Mouse (Mus musculus): Measurements from ENCODE around the gene Cct7. TPM values are rescaled to one million over a fixed set of nuclear protein-coding genes. Genes with fewer than 3 reads are reported as not detected.
A peak's percentile ranks its signal among the peaks of the same experiment; 100 is the strongest.

Cct7 gene
- polyA plus RNA-seq, 1 experiment from 2014 or later = 592 TPM

- peak overlapping the region; percentile 69 for H3K4me2 ChIP-seq
- no peaks in the 10 kb centered on the region for H3K9me3 ChIP-seq
- WGBS = under 1% methylated on average over 88 of the region's 88 CpGs
- H3K9ac ChIP-seq = peak overlapping the region; percentile 43
- H3K27ac ChIP-seq (replicated peaks) = no peak overlapping the region
- H3K4me1 ChIP-seq (replicated peaks) = peaks cover 31% of the 10 kb centered on the region
- H3K4me3 ChIP-seq = peak overlapping the region; percentile 37
- H3K36me3 ChIP-seq = no peaks in the 10 kb centered on the region
- no peak for ATAC-seq (ENCODE audit: low read depth)
- H3K27me3 ChIP-seq = peaks cover 95% of the 10 kb centered on the region
These were observed 60.2 kb downstream of the Cct7 start for GRCm38 (mm10) chr6:85511286-85512055.

GRCm38 (mm10) chr6:85512056-85512440 is 60.7 kb downstream of the Cct7 start:
- Histone ChIP-seq H3K36me3 (no peaks in the 10 kb centered on the region), H3K9me3 (no peaks in the 10 kb centered on the region), H3K4me1 (replicated peaks) (peaks cover 31% of the 10 kb centered on the region), H3K9ac (peak overlapping the region; percentile 43), H3K27me3 (peaks cover 97% of the 10 kb centered on the region), H3K4me3 (peak overlapping the region; percentile 37), H3K27ac (replicated peaks) (no peak overlapping the region), H3K4me2 (peak overlapping the region; percentile 69)
- ATAC-seq (ENCODE audit: low read depth) = no peak
- under 1% methylated on average over 36 of the region's 36 CpGs for WGBS

GRCm38 (mm10) chr6:85512577-85513530 is 61.5 kb downstream of the Cct7 start:
- peaks cover 31% of the 10 kb centered on the region for H3K4me1 ChIP-seq (replicated peaks)
- no peaks in the 10 kb centered on the region for H3K36me3 ChIP-seq
- no peak overlapping the region for H3K27ac ChIP-seq (replicated peaks)
- H3K4me2 ChIP-seq = peak overlapping the region; percentile 69
- under 1% methylated on average over 90 of the region's 90 CpGs for WGBS
- ATAC-seq (ENCODE audit: low read depth) = peak; percentile 36
- no peaks in the 10 kb centered on the region for H3K9me3 ChIP-seq
- H3K27me3 ChIP-seq = peaks cover 92% of the 10 kb centered on the region
- H3K9ac ChIP-seq = 0 out of 2 replicates have a peak overlapping the region, but pooled peaks have one; percentile 27
- H3K4me3 ChIP-seq = peak overlapping the region; percentile 37

- Histone ChIP-seq H3K9ac (0 out of 2 replicates have a peak within 1 kb of the TSS, but pooled peaks have one; percentile 27), H3K9me3 (no peaks in the 10 kb centered on the region), H3K4me2 (peak within 1 kb of the TSS; percentile 69), H3K36me3 (no peaks in the 10 kb centered on the region), H3K4me1 (replicated peaks) (peaks cover 38% of the 10 kb centered on the region), H3K4me3 (peak within 1 kb of the TSS; percentile 37), H3K27ac (replicated peaks) (no peak within 1 kb of the TSS), H3K27me3 (peaks cover 85% of the 10 kb centered on the region)
- WGBS = under 1% methylated on average over 38 of the region's 38 CpGs
- ATAC-seq (ENCODE audit: low read depth) = peak; percentile 47; the same call in 1 of the 2 replicates
These were observed 62.2 kb downstream of the Cct7 start, which contains the start of gene Egr4 for GRCm38 (mm10) chr6:85513531-85513910. TSS of gene Egr4 (minus strand) at chr6:85513589.

DNA sequence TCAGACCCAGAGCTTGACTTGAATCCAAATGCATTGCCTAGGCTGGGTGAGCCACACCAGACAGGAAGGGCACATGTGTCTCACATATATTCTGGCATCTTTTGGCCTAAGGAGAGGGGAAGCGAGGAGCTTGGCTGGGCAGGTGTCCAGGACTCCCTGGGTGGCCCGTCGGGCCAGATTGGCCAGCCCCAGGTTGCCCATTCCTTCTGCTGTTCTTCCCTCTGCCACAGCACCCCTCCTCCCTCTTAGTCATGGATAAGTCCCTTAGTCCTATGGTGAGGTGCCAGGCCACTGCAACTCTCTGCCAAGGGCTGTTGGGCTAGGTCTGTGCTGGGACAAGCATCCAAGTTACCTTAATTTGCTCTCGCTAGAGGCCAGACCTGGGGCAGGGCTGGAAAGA is 64.6 kb downstream of the Cct7 start:
- Histone ChIP-seq H3K4me2 (no peak overlapping the region), H3K9me3 (no peaks in the 10 kb centered on the region), H3K27me3 (peaks cover 61% of the 10 kb centered on the region), H3K4me3 (no peak overlapping the region), H3K27ac (replicated peaks) (no peak overlapping the region), H3K36me3 (no peaks in the 10 kb centered on the region), H3K9ac (no peak overlapping the region), H3K4me1 (replicated peaks) (peaks cover 38% of the 10 kb centered on the region)
- no peak for ATAC-seq (ENCODE audit: low read depth)
- 75% methylated on average over 4 of the region's 4 CpGs for WGBS

Other genes with a start within 250 kb of the Cct7 start
- gene Sfxn5, start 118.1 kb upstream of the Cct7 start, polyA plus RNA-seq (2015; fragmentation: Nextera tagmentation; extraction: Ambion mirVana) = 11.8 and 15.8 TPM in 2 replicates
- 13.2 and 15.1 TPM in 2 replicates for gene Rab11fip5, start 76.9 kb upstream of the Cct7 start, polyA plus RNA-seq (2015; fragmentation: Nextera tagmentation; extraction: Ambion mirVana)
- not detected in 2 replicates for gene Noto, start 27.6 kb upstream of the Cct7 start, polyA plus RNA-seq (2015; fragmentation: Nextera tagmentation; extraction: Ambion mirVana)
- 54.0 and 61.6 TPM in 2 replicates for gene Smyd5, start 19.5 kb upstream of the Cct7 start, polyA plus RNA-seq (2015; fragmentation: Nextera tagmentation; extraction: Ambion mirVana)
- gene Pradc1, start 456 bp downstream of the Cct7 start, polyA plus RNA-seq (2015; fragmentation: Nextera tagmentation; extraction: Ambion mirVana) = 24.4 and 25.0 TPM in 2 replicates
- gene Fbxo41, start 51.5 kb downstream of the Cct7 start, polyA plus RNA-seq (2015; fragmentation: Nextera tagmentation; extraction: Ambion mirVana) = 4.8 TPM in 2 replicates
- gene Egr4, start 62.1 kb downstream of the Cct7 start, polyA plus RNA-seq (2015; fragmentation: Nextera tagmentation; extraction: Ambion mirVana) = not detected in 2 replicates
- 4.4 and 6.0 TPM in 2 replicates for gene Alms1, start 136.0 kb downstream of the Cct7 start, polyA plus RNA-seq (2015; fragmentation: Nextera tagmentation; extraction: Ambion mirVana)